Mouse (Mus musculus): ENCODE results near the gene Gtpbp1. TPM values are rescaled to one million over a fixed set of nuclear protein-coding genes. Genes with fewer than 3 reads are reported as not detected.
A peak's percentile ranks its signal among the peaks of the same experiment; 100 is the strongest.

The Gtpbp1 gene
- polyA plus RNA-seq, 1 experiment = 35.3 TPM

DNA sequence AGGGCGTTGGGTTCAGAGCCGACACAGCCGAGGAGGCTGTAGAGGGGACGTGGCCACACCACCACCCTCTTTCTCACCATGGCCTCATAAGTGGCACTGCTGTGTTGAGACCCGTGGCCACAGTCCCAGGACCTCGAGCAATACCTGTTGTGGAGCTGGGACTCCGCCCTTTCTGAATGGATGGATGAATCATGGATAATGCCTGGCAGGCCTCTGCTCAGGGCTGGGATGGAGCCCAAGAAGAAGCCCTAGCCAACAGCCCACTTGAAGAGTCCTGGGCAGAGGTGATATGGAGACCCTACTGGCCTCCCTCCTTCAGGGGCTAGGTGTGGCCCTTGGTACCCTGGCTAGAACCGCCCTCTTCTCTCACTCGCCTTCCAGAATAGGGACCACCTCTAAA is 72.4 kb downstream of the Gtpbp1 start:
- TF ChIP-seq POLR2A (IDR thresholded peaks at IDR 0.05; ENCODE audit: low read depth, low read length) (no peak), CTCF (conservative IDR thresholded peaks at IDR 0.05; ENCODE audit: insufficient read depth, insufficient read length, low read depth, low read length) (no peak)
- 89% methylated on average over 9 of the region's 9 CpGs for WGBS

DNA sequence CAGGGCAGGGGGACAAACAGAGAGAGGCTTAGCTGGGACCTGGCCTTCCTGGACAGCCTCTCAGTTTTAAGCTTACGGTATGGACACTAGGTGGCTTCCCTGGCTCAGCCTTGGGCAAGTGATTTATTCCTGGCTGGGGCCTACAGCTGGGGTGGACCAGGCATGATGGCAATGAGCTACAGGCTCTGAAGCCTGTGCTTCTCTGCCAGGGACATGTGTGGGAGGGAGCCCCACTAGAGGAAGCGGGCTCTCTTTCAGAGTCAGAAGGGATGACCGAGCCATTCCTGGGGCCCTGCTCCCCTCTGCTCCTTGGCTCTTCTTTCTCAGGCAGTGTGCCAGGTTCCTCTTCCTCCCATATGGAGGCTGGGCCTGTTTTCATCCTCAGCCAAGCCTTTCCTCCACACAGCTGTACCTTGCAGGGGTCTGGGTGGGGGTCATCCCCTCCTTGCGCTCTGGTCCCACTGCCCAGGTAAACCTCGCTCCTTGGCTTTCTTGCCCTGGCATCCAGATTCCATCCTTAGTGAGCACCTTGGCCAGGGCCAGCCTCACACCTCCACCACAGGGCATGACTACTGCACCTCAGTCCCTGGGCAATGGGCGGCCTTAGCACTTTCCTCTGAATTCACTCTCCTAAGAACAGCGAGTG is 73.1 kb downstream of the Gtpbp1 start:
- Histone ChIP-seq H3K4me1 (ENCODE audit: control insufficient read depth, insufficient read depth, low read length) (peaks cover 6% of the 10 kb centered on the region; the same call in 1 of the 2 replicates), H3K36me3 (ENCODE audit: control insufficient read depth, insufficient read depth, low read length) (no peaks in the 10 kb centered on the region), H3K27ac (ENCODE audit: insufficient read depth, low read depth, low read length) (no peak overlapping the region), H3K27me3 (replicated peaks; ENCODE audit: control insufficient read depth, insufficient read depth, low read length) (no peaks in the 10 kb centered on the region), H3K4me3 (ENCODE audit: insufficient read depth, low read depth, low read length) (no peak overlapping the region)
- TF ChIP-seq POLR2A (IDR thresholded peaks at IDR 0.05; ENCODE audit: low read depth, low read length) = no peak
- no peak for TF ChIP-seq CTCF (conservative IDR thresholded peaks at IDR 0.05; ENCODE audit: insufficient read depth, insufficient read length, low read depth, low read length)
- WGBS = 85% methylated on average over 7 of the region's 7 CpGs
- DNase-seq = no peak

More for the DNA sequence above, 72.4 kb downstream of the Gtpbp1 start:
- Histone ChIP-seq H3K27ac (ENCODE audit: insufficient read depth, low read depth, low read length) (no peak overlapping the region), H3K36me3 (ENCODE audit: control insufficient read depth, insufficient read depth, low read length) (no peaks in the 10 kb centered on the region), H3K4me1 (ENCODE audit: control insufficient read depth, insufficient read depth, low read length) (peaks cover 6% of the 10 kb centered on the region; the same call in 1 of the 2 replicates), H3K4me3 (ENCODE audit: insufficient read depth, low read depth, low read length) (no peak overlapping the region), H3K27me3 (replicated peaks; ENCODE audit: control insufficient read depth, insufficient read depth, low read length) (no peaks in the 10 kb centered on the region)
- no peak for DNase-seq

DNA sequence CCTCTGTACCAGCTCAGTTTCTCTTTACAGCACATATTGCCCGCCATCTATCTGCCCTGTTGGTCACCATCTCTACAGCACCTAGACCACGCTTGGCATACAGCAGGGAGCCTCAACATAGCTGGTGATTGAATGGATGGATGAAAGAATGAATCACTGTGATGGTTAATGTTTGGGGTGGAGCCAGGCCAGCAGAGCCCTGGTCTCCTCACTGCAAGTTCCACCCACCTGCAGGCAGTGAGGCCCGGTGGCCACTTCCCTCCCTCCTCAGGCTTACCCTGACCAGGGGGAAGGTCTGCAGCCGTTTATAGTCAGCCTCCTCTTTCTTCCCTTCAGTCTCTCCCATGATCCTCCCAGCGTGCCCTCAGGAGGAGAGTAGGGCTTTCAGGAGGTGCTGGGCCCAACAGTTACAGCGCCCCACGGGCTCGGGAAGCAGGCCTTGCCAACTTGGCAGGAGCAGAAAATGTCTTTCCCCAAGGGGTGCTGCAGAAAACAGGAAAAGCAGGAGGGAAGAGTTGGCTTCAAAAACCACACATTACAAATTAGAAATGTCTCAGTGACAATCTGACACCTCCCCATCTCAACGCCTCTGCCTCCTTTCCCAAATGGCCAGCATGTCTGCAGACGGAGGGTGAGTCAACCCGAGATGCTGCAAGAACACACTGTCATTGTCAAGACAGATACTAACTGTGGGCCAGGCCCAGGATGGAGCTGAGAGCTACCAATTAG is 74.1 kb downstream of the Gtpbp1 start:
- peaks cover 6% of the 10 kb centered on the region; the same call in 1 of the 2 replicates for H3K4me1 ChIP-seq (ENCODE audit: control insufficient read depth, insufficient read depth, low read length)
- TF ChIP-seq POLR2A (IDR thresholded peaks at IDR 0.05; ENCODE audit: low read depth, low read length) (no peak), CTCF (conservative IDR thresholded peaks at IDR 0.05; ENCODE audit: insufficient read depth, insufficient read length, low read depth, low read length) (no peak)
- no peak overlapping the region for H3K27ac ChIP-seq (ENCODE audit: insufficient read depth, low read depth, low read length)
- DNase-seq = no peak
- H3K4me3 ChIP-seq (ENCODE audit: insufficient read depth, low read depth, low read length) = no peak overlapping the region
- WGBS = 78% methylated on average over 11 of the region's 11 CpGs
- H3K36me3 ChIP-seq (ENCODE audit: control insufficient read depth, insufficient read depth, low read length) = no peaks in the 10 kb centered on the region
- no peaks in the 10 kb centered on the region for H3K27me3 ChIP-seq (replicated peaks; ENCODE audit: control insufficient read depth, insufficient read depth, low read length)

DNA sequence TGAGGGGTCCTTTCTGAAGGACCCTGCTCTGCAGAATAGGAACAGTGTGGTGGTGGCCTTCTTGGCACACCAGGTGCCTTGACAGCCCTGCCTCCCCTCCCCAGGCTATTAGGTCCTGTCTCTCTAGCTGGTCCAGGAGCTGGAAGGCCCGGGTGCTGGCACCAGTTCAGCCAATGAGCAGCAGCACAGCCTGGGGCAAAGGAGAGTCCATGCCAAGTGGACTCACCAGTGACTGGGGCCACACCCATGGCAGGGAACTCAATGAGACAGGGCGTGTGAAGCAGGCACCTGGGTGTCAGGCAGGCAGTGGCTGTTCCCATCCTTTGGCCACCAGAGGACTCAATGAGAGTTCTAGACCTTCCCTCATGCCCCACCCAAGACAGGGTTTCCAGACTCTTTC is 74.7 kb downstream of the Gtpbp1 start:
- no peak overlapping the region for H3K27ac ChIP-seq (ENCODE audit: insufficient read depth, low read depth, low read length)
- 48% methylated on average over 2 of the region's 2 CpGs for WGBS
- TF ChIP-seq POLR2A (IDR thresholded peaks at IDR 0.05; ENCODE audit: low read depth, low read length) (no peak), CTCF (conservative IDR thresholded peaks at IDR 0.05; ENCODE audit: insufficient read depth, insufficient read length, low read depth, low read length) (no peak)
- DNase-seq = peak; percentile 90
- H3K27me3 ChIP-seq (replicated peaks; ENCODE audit: control insufficient read depth, insufficient read depth, low read length) = no peaks in the 10 kb centered on the region
- H3K4me1 ChIP-seq (ENCODE audit: control insufficient read depth, insufficient read depth, low read length) = peaks cover 6% of the 10 kb centered on the region; the same call in 1 of the 2 replicates
- H3K36me3 ChIP-seq (ENCODE audit: control insufficient read depth, insufficient read depth, low read length) = no peaks in the 10 kb centered on the region
- H3K4me3 ChIP-seq (ENCODE audit: insufficient read depth, low read depth, low read length) = no peak overlapping the region

DNA sequence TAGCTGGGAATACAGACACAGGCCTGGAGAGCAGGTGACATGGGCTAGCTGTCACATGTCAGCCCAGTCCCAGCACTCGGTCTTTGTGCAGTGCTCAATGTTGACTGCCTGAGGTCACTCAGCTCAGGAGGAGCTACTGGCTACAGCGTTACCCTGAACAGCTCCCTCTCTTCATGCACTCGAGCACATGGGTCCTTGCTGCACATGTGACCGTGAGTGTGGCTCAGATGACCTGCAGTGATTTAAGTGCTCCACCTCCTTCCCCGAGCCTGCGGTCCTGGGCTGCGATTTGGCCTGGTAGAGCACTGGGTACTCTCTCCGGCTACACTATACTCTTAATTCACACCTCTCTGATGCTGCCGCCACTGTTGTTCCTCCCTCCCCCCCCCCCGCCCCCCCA is 75.5 kb downstream of the Gtpbp1 start:
- no peak for DNase-seq
- Histone ChIP-seq H3K27ac (ENCODE audit: insufficient read depth, low read depth, low read length) (no peak overlapping the region), H3K36me3 (ENCODE audit: control insufficient read depth, insufficient read depth, low read length) (no peaks in the 10 kb centered on the region), H3K4me1 (ENCODE audit: control insufficient read depth, insufficient read depth, low read length) (peaks cover 6% of the 10 kb centered on the region; the same call in 1 of the 2 replicates), H3K27me3 (replicated peaks; ENCODE audit: control insufficient read depth, insufficient read depth, low read length) (no peaks in the 10 kb centered on the region), H3K4me3 (ENCODE audit: insufficient read depth, low read depth, low read length) (no peak overlapping the region)
- no peak for TF ChIP-seq CTCF (conservative IDR thresholded peaks at IDR 0.05; ENCODE audit: insufficient read depth, insufficient read length, low read depth, low read length)
- no peak for TF ChIP-seq POLR2A (IDR thresholded peaks at IDR 0.05; ENCODE audit: low read depth, low read length)
- 49% methylated on average over 10 of the region's 10 CpGs for WGBS

DNA sequence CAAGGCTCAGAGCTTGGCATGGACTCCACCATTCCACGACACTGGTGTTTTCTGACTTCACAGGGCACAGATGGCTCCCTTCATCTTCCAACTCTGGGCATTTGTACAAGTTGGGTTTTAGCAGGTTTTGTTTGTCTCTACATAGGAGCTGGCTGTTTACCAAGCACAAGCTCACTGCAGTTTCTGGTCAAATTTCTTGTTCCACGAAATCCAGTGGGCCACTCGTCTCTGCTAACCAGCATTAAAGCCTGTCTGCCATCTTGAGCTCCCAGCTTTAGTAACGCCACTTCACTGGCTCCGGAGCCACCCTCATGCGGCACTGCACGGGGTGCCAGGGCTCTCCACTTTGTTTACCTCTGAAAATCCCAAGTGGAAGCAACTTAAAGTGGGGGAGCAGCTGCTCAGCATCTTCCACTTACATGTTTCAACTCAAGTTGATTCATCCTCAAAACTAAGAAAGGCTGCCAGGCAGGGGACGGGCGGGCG is 76.0 kb downstream of the Gtpbp1 start:
- no peak overlapping the region for H3K27ac ChIP-seq (ENCODE audit: insufficient read depth, low read depth, low read length)
- no peak for TF ChIP-seq CTCF (conservative IDR thresholded peaks at IDR 0.05; ENCODE audit: insufficient read depth, insufficient read length, low read depth, low read length)
- no peak overlapping the region for H3K4me3 ChIP-seq (ENCODE audit: insufficient read depth, low read depth, low read length)
- no peak for DNase-seq
- H3K4me1 ChIP-seq (ENCODE audit: control insufficient read depth, insufficient read depth, low read length) = peaks cover 6% of the 10 kb centered on the region; the same call in 1 of the 2 replicates
- WGBS = 92% methylated on average over 10 of the region's 10 CpGs
- no peaks in the 10 kb centered on the region for H3K36me3 ChIP-seq (ENCODE audit: control insufficient read depth, insufficient read depth, low read length)
- H3K27me3 ChIP-seq (replicated peaks; ENCODE audit: control insufficient read depth, insufficient read depth, low read length) = no peaks in the 10 kb centered on the region

DNA sequence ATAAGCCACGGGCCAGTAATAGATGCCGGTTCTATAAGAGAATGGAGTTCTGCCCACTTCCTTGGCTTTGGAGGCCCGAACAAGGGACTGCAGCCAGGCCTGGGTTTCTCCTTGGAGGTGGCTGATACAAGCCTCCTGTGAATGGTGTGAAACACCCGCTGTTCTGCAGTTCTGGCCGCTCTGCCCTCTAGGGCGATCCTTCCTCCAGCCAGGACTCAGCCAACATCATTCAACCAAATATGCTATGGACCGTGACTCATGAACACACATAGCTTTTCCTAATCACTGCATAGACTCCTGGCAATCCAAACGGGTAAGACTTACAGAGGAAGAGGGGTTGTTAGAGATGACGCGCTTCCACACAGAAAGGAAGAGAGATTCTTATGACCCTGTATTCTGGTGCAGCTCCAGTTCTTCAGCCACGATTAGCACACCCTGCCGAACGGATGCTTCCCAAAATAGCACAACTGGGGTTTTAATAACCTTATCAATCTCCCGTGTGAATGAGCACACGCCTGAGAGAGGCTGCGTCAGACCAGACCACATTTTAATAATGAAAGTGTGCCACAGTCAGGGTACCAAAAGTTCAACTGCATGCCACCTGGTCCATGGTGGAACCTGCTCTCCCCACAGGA is 76.8 kb downstream of the Gtpbp1 start:
- Histone ChIP-seq H3K4me3 (ENCODE audit: insufficient read depth, low read depth, low read length) (no peak overlapping the region), H3K27ac (ENCODE audit: insufficient read depth, low read depth, low read length) (no peak overlapping the region), H3K27me3 (replicated peaks; ENCODE audit: control insufficient read depth, insufficient read depth, low read length) (no peaks in the 10 kb centered on the region), H3K36me3 (ENCODE audit: control insufficient read depth, insufficient read depth, low read length) (no peaks in the 10 kb centered on the region), H3K4me1 (ENCODE audit: control insufficient read depth, insufficient read depth, low read length) (peaks cover 6% of the 10 kb centered on the region; the same call in 1 of the 2 replicates)
- whole genome bisulfite sequencing = 58% methylated on average over 16 of the region's 16 CpGs
- TF ChIP-seq CTCF (conservative IDR thresholded peaks at IDR 0.05; ENCODE audit: insufficient read depth, insufficient read length, low read depth, low read length) (no peak), POLR2A (IDR thresholded peaks at IDR 0.05; ENCODE audit: low read depth, low read length) (no peak)
- no peak for DNase-seq
